Mouse (Mus musculus): ENCODE results near the gene Rap2c. TPM values are rescaled to one million over a fixed set of nuclear protein-coding genes. Genes with fewer than 3 reads are reported as not detected.

Rap2c gene
- polyA plus RNA-seq, 1 experiment: 49.9 TPM

DNA sequence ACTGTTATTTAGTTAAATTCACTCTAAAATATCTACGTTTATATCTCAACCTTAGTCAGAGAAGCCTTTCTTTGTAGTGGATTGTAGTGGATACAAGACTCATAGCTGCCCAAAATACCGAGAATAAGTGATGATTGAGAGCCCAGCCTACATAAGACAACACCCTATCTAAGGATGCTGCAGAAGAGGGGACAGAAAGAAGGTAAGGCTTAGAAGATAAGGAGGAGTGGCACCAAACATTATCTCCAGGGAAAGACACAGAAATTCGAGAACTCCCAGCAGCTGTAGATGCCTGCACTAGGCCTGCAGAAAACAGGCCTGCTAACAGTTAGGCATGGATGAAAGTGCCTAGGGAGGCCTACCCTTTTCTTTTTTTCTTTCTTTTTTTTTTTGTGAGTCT lies 52.7 kb downstream of the Rap2c start:
- H3K9me3 ChIP-seq (replicated peaks; ENCODE audit: control insufficient read depth, insufficient read depth, low read length, poor library complexity, severe bottlenecking): no peaks in the 10 kb centered on the region
- H3K36me3 ChIP-seq (ENCODE audit: control insufficient read depth, insufficient read depth, low read length, poor library complexity, severe bottlenecking): no peaks in the 10 kb centered on the region
- no peak overlapping the region for H3K9ac ChIP-seq (ENCODE audit: low read depth, poor library complexity, severe bottlenecking)
- H3K27ac ChIP-seq (ENCODE audit: insufficient read depth, low read length): no peak overlapping the region
- TF ChIP-seq CTCF (IDR thresholded peaks at IDR 0.05; ENCODE audit: low read depth, low read length) (no peak), EP300 (IDR thresholded peaks at IDR 0.05; ENCODE audit: insufficient read depth, low read depth, low read length) (no peak), POLR2A (IDR thresholded peaks at IDR 0.05; ENCODE audit: insufficient read depth, low read length) (no peak)
- H3K4me3 ChIP-seq (ENCODE audit: low read depth, low read length): no peak overlapping the region
- H3K27me3 ChIP-seq (ENCODE audit: control insufficient read depth, insufficient read depth, low read length, poor library complexity, severe bottlenecking): no peaks in the 10 kb centered on the region
- H3K4me1 ChIP-seq (ENCODE audit: control insufficient read depth, insufficient read depth, low read length): no peaks in the 10 kb centered on the region

DNA sequence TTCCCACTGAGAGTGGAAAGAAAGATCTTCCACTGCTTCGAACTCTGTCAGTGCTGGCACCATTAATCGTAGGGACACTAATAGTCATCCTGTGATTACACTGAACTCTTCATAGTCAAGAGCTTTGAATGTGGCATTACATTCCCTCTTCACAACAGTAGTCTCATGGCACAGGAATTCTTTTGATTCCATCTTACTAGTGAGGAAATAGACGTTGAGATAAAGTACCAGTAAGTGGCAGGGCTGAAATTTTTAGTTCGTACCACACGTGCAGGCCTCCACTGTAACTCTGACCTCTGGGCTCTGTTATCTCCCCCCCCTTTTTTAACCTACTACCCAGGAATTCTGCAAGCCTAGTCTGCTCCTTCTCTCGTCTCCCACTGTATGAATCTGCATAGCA lies 54.9 kb downstream of the Rap2c start:
- H3K27ac ChIP-seq (ENCODE audit: insufficient read depth, low read length): no peak overlapping the region

More for the DNA sequence above, 54.9 kb downstream of the Rap2c start:
- TF ChIP-seq POLR2A (IDR thresholded peaks at IDR 0.05; ENCODE audit: insufficient read depth, low read length) (no peak), CTCF (IDR thresholded peaks at IDR 0.05; ENCODE audit: low read depth, low read length) (no peak), EP300 (IDR thresholded peaks at IDR 0.05; ENCODE audit: insufficient read depth, low read depth, low read length) (no peak)
- no peak overlapping the region for H3K4me3 ChIP-seq (ENCODE audit: low read depth, low read length)
- H3K9me3 ChIP-seq (replicated peaks; ENCODE audit: control insufficient read depth, insufficient read depth, low read length, poor library complexity, severe bottlenecking): no peaks in the 10 kb centered on the region
- H3K27me3 ChIP-seq (ENCODE audit: control insufficient read depth, insufficient read depth, low read length, poor library complexity, severe bottlenecking): no peaks in the 10 kb centered on the region
- no peak overlapping the region for H3K9ac ChIP-seq (ENCODE audit: low read depth, poor library complexity, severe bottlenecking)
- no peaks in the 10 kb centered on the region for H3K4me1 ChIP-seq (ENCODE audit: control insufficient read depth, insufficient read depth, low read length)
- H3K36me3 ChIP-seq (ENCODE audit: control insufficient read depth, insufficient read depth, low read length, poor library complexity, severe bottlenecking): no peaks in the 10 kb centered on the region

Other genes starting within 250 kb of the Rap2c start
- gene Stk26, start 177.0 kb downstream of the Rap2c start, polyA plus RNA-seq (2011; ENCODE audit: insufficient read depth, insufficient read length, low read depth, missing spikeins): 21.2 and 21.7 TPM in 2 replicates
- gene Frmd7, start 75.3 kb downstream of the Rap2c start, polyA plus RNA-seq (2011; ENCODE audit: insufficient read depth, insufficient read length, low read depth, missing spikeins): not detected in 2 replicates
- 28.5 and 30.9 TPM in 2 replicates for gene Mbnl3, start 188.5 kb upstream of the Rap2c start, polyA plus RNA-seq (2011; ENCODE audit: insufficient read depth, insufficient read length, low read depth, missing spikeins)